Mouse (Mus musculus) layer of hippocampus, postnatal 10 days (tissue): Measurements from ENCODE around the gene Psmd4. TPM values are rescaled to one million over a fixed set of nuclear protein-coding genes. Genes with fewer than 3 reads are reported as not detected.
"Not testable (repeated sequence)": the region's sequence is repeated elsewhere in the genome, so short reads cannot be mapped to it uniquely, and the experiment has no call there.

Experiments
- DNase-seq, 2 experiments: peaks; one replicate each; pipeline ENCODE4 v3.0.0; 2021; ENCODE audit warnings: low spot score in 2 of 2
- total RNA-seq, 2 experiments: library from RNA; stranded (reverse); gene quantifications; 2 replicates each; pipeline ENCODE4 v1.2.3; 2021

Gene Psmd4
- total RNA-seq, 2 experiments from 2014 or later, result 160 to 174 TPM

GRCm38 (mm10) chr3:95027057-95027645 lies 15.3 kb downstream of the Psmd4 start:
- DNase-seq, result no peak

- no peak for DNase-seq
Measured at GRCm38 (mm10) chr3:95025202-95025601, 17.2 kb downstream of the Psmd4 start.

DNA sequence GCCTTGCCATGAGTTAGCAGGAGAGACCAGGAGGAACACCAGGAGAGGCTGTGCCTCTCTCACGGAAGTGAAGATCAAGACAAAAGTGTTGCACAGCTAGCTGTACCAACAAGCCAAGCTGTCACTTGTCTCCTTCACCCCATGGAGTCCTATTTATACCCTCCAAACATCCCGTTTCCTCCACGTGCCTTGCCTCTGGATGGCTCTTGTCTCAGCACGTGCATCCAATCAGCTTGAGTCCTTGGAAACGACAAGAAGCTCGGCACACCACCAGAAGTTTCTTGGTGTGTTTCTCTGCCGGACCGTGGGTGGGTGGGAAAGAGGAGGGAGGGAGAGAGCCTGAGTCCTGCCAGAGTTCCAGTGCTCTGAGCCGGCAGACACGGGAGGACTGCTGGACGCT lies 17.9 kb downstream of the Psmd4 start:
- no peak for DNase-seq

DNA sequence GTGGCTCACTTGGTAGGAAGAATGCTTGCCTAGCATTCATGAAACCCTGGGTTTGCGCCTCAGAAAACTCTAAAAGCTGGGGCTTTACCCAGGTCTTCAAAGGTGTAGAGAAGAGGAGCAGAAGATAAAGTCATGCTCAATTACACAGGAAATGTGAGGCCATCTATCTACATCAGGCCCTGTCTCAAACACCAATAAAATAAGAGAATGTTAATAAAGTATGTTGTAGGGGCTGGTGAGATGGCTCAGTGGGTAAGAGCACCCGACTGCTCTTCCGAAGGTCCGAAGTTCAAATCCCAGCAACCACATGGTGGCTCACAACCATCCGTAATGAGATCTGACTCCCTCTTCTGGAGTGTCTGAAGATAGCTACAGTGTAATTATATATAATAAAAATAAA lies 21.5 kb downstream of the Psmd4 start:
- DNase-seq, result not testable (repeated sequence)

DNA sequence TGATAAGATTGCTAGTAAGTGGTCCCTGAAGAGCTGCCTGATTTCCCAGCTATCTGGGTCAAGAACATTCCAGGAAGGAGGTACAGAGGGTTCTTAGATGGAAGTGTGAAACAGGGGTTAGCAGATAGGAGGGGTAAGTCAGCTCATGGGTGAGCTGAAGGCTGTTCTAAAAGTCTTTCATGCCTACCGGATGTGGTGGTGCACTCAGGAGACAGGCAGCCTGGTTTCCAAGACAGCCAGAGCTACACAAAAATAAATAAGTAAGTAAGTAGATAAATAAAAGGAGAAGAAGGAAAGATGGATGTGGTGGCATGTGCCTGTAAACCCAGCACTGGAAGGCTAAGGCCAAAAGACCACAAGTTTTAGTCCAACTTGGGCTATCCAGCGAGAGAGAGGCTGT lies 23.7 kb downstream of the Psmd4 start:
- DNase-seq, result no peak

DNA sequence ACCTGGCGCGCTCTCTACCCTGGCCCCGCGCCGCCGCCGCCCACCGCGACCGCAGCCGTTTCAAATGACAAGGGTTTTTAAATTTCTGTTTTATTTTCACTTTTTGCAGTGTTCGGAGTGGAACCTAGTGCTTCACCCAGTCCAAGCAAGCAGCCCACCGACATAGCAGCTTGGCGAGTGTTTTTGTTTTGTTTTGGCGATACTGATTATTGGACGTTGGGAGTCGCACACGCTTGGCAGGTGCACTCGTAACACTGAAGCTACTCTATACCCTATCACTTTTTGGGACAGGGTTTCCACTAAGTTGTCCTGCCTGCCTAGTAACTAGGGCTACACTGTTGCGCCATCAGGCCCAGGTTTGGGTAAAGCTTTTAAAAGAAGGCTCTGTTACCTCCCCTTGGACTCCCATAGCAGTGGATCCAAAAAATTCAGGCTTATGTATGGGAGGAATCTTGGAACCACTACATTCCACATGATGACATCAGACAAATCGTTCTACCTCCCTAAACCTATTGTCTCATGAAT lies 25.8 kb downstream of the Psmd4 start:
- DNase-seq, result no peak

- DNase-seq, result peak; percentile 87 to 92
Measured at GRCm38 (mm10) chr3:95015891-95016531, 26.4 kb downstream of the Psmd4 start.

- peak; percentile 100 for DNase-seq
Measured at GRCm38 (mm10) chr3:95015337-95015872, 27.0 kb downstream of the Psmd4 start, which contains the start of gene Zfp687. Gene Zfp687 (minus strand): TSS chr3:95015448.

GRCm38 (mm10) chr3:95014428-95015151 lies 27.8 kb downstream of the Psmd4 start:
- DNase-seq, result peak in 1 of 2 experiments; percentile 57

- no peak for DNase-seq
Measured at GRCm38 (mm10) chr3:95013699-95014427, 28.6 kb downstream of the Psmd4 start.

DNA sequence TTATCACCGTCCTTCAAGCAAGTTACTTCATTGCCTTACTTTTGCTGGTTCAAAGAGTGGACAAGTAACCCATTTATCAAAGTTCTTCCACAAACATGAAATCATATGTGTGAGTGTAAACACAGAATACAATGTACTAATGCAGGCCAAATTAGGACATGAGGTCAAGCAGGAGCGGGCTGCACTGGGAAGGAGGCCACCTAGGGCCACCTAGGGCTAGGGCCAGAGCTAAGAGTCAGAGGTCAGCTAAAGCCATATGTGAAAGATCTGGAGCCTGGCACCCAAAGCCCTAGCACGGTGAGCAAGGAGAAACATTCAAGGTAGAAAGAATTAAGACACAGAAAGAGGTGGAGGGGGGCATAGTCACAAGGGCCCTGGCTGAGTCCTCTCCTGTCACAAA lies 29.4 kb downstream of the Psmd4 start:
- DNase-seq, result no peak

GRCm38 (mm10) chr3:95010396-95010795 lies 32.0 kb downstream of the Psmd4 start:
- DNase-seq, result no peak

- no peak for DNase-seq
Measured at GRCm38 (mm10) chr3:95007706-95008105, 34.7 kb downstream of the Psmd4 start.

- DNase-seq, result no peak
Measured at GRCm38 (mm10) chr3:95005651-95006050, 36.8 kb downstream of the Psmd4 start.

DNA sequence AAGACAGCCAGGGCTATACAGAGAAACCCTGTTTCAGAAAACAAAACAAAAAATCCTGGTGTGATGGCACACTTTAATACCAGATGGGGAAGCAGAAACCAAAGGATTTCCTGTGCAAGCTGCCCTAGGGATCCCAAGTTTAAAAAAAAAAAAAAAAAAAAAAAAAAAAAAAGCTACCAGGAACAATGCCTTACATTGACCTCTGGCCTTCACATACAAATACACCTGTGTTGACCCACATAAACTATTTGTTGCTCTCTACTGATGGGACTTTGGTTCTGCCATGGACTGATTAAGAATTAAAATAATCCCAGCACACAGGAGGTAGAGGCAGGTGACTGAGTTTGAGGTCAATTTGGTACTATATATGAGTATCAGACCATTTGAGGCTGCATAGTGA lies 39.1 kb downstream of the Psmd4 start:
- DNase-seq, result no peak

- DNase-seq, result no peak
Measured at GRCm38 (mm10) chr3:95002569-95002968, 39.8 kb downstream of the Psmd4 start.

DNA sequence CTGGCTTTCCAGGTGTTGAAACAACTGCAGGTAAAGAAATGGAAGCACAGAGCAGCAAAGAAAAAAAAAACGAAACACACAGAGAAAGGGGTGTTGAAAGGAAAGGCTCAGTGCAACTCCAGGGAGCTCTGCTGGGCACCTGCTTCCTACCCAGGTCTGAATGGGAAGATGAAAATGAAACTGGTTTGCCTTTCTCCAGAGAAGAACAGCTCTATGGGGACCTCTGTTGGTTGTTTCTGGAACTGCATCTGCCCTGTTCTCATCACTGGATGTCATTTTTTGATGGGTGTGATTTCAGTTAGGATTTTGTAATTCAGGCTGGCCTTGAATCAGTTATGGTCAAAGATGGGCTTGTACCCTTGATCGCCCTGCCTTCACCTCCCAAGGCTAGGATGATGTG lies 45.5 kb downstream of the Psmd4 start:
- peak; percentile 92 to 94 for DNase-seq

DNA sequence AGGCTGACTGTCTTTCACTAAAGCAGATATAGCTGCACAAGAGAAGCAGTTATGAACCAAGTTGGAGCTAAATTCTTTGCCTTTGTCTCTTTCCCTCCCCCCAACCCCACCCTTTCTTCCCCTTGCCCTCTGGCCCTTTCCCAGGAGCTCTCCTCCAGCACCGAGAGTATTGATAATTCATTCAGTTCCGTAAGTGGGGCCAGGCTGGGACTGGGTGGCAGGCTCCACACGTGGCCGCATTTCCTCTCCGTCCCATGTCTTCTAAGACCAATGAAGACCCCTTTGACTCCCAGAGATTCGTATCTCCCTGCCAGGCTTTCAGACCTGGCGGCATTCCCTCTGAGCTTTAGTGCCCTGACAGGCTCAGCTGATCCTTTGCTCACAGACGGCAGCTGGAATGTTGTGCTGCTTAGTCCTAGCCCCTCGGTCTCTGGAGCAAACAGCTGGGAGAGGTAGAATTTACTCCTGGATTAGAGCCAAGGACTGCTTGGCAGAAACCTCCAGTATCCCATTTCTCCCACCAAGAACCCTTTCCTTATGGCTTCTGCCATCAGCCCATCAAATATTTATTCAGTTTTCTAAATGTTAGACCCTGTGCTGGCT lies 53.2 kb downstream of the Psmd4 start:
- DNase-seq, result no peak

- no peak for DNase-seq
Measured at GRCm38 (mm10) chr3:94987578-94987977, 54.8 kb downstream of the Psmd4 start.

DNA sequence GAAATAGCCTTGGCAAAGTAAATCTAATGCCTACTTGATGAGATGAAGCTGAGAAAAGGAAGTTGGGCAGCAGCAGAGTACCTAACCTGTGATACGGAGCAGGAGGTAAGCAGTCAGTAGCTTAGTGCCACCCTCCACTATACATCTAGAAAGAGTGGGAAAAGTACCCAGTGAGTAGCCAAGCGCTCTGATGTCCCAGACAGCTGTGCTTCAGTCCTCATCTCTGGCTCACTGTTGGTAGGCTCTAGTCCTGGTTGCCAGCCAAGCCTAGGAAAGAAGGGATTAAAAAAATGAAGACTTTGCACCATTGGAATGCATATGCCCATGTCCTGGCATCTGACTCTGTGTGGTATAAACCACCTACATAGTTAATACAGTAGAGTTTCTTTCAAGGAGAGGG lies 56.9 kb downstream of the Psmd4 start:
- DNase-seq, result no peak

GRCm38 (mm10) chr3:94984312-94984711 lies 58.1 kb downstream of the Psmd4 start:
- DNase-seq, result no peak
